Mouse (Mus musculus) left cerebral cortex, postnatal 10 days (tissue): ENCODE results near the gene Gm10184. TPM values are rescaled to one million over a fixed set of nuclear protein-coding genes. Genes with fewer than 3 reads are reported as not detected.
"Not testable (repeated sequence)": the region's sequence is repeated elsewhere in the genome, so short reads cannot be mapped to it uniquely, and the experiment has no call there.

ENCODE experiments used
- DNase-seq, 2 experiments: peaks; one replicate each; pipeline ENCODE4 v3.0.0; 2021 to 2022; ENCODE audit warnings: low spot score in 2 of 2, mixed read lengths in 1 of 2; ENCODE audit errors: extremely low spot score in 1 of 2
- intact Hi-C: fragments of 180-260 bp; cut with DNase I; formaldehyde crosslinking; loops from one replicate; pipeline ENCODE4 v1.15.1; 2025
- total RNA-seq, 2 experiments: library from RNA; stranded (reverse); gene quantifications; 2 replicates each; pipeline ENCODE4 v1.2.3; 2021

Gene Gm10184
- total RNA-seq: 10 to 100 TPM; 12.0 to 16.8 TPM

DNA sequence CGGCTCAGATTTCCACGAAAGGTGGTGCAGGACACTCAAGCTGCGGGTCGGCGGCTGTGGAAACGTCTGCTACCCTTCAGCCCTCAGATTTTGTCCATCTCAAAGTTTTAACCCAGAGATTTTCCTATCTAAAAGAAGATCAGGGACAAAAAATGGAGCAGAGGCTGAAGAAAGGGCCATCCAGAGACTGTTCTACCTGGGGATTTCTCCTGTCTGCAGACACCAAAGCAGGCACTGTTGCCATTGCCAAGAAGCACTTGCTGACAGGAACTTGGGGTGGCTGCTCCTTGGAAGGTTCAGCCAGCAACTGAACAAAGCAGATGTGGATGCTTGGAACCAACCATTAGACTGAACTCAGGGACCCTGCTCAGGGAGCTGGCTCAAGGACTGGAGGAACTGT is at the start of gene Gm10184:
Gm10184 (minus strand) TSS at position 101 of the 400 bp plus-strand sequence.
- no peak for DNase-seq
- intact Hi-C loops: loop anchor here (10.0 kb wide), 1 partner anchor 166 kb away; no protein-coding TSS in a partner anchor

GRCm38 (mm10) chr17:89933950-89934349 is 23.7 kb upstream of the Gm10184 start:
- intact Hi-C loops: no loop called here
- peak in 1 of 2 experiments; percentile 14 for DNase-seq

DNA sequence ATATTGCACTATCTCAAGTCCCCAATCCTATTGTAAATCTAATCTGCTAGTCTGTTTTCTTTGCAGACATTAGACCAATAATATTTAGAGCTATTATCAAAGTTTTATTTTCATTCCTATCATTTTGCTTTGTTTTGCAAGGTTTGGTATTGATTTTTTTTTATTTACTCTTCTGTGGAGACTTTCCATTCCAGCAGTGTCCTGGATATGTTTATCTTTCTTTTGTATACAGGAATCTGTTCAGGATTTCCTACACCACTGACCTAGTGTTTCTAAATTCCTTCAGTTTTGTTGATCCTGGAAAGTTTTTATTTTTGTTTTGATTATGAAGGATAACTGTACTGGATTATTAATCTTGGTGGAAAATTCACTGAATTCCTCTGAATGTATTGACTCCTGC is 2.6 kb downstream of the Gm10184 start:
- DNase-seq: no peak
- intact Hi-C loops: no loop called here

- DNase-seq, intact Hi-C loops: not testable (repeated sequence)
Measured at GRCm38 (mm10) chr17:89904701-89905100, 5.5 kb downstream of the Gm10184 start.

DNA sequence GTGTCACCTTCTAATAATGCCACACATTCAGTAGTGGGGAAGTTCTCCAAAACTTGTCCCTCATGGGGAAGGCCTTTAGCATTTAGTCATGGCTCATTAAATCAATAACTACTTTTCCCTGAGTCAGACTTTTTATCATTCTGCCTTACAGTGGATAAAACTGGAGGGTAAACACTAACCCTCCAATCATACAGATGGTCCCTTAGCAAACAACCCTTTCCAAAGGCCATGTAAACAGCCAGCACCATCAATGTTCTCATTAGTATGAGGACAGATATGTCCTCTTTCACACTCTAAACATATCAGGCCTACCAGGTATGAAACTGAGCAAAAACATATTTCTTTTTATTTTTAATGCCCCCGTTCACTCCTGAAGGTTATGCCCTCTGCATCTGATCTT is 7.5 kb downstream of the Gm10184 start:
- intact Hi-C loops: no loop called here
- DNase-seq: no peak

- intact Hi-C loops: no loop called here
- DNase-seq: no peak
Measured at GRCm38 (mm10) chr17:89900610-89901009, 9.6 kb downstream of the Gm10184 start.

GRCm38 (mm10) chr17:89899813-89900212 is 10.4 kb downstream of the Gm10184 start:
- intact Hi-C loops: no loop called here
- no peak for DNase-seq

GRCm38 (mm10) chr17:89864996-89865395 is 45.3 kb downstream of the Gm10184 start:
- DNase-seq: peak in 1 of 2 experiments; percentile 3
- intact Hi-C loops: no loop called here
